Comparison of ENCODE assay signal across 19 mouse cellular contexts in the genomic region with DNA sequence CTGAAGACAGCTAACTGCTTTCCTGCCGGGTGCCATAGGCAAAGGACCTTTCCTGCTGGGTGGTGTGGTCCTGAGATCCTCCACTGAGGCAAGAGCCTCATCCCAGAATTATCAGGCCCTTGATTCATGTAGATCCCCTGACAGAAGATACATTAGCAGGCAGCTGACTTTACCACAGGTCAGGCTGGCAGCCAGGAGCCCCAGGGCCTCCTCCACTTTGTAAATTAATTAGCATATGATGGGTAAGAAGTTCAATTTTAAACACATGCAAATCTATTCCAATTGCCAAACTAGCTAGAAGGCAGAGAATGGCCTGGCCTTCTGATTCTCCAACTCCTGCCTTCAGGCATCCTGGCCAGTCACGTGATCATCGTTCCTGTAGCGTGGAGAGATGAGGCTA. TPM values are rescaled to one million over a fixed set of nuclear protein-coding genes. Genes with fewer than 3 reads are reported as not detected.
"Had no signal": no experiment of that assay in that cellular context is flagged by ENCODE, and none has a peak within 500 bp of the region (broad histone marks: within the 10 kb centered on the region; RNA-seq: fewer than 3 reads in every experiment).

No protein-coding gene starts in this region.

- DNase-seq: kidney, postnatal 36 days; liver; liver, embryonic 13.5 days; liver, postnatal 0 days; lung, postnatal 14 days; right cerebral cortex, postnatal 4 days; spleen, adult 18-20 months; thymus, adult 18-20 months; thymus, postnatal 14 days had no signal

- H3K4me3 ChIP-seq: limb, embryonic 12.5 days; liver, embryonic 13.5 days; lung, embryonic 15.5 days; megakaryocyte, embryonic 14.5 days; midbrain, embryonic 15.5 days; neural tube, embryonic 12.5 days had no signal

- H3K27ac ChIP-seq: limb, embryonic 12.5 days; liver, embryonic 13.5 days; lung, embryonic 15.5 days; macrophage; midbrain, embryonic 15.5 days; neural tube, embryonic 12.5 days had no signal

- H3K4me1 ChIP-seq: limb, embryonic 12.5 days; liver, embryonic 13.5 days; lung, embryonic 15.5 days; megakaryocyte, embryonic 14.5 days; midbrain, embryonic 15.5 days; neural tube, embryonic 12.5 days had no signal

- H3K9ac ChIP-seq: limb, embryonic 12.5 days; liver, embryonic 13.5 days; liver, postnatal 0 days; lung, embryonic 15.5 days; midbrain, embryonic 15.5 days; neural tube, embryonic 12.5 days had no signal

- H3K36me3 ChIP-seq: limb, embryonic 12.5 days; liver, embryonic 13.5 days; lung, embryonic 15.5 days; midbrain, embryonic 15.5 days; neural tube, embryonic 12.5 days had no signal

- H3K4me2 ChIP-seq: limb, embryonic 12.5 days; liver, embryonic 13.5 days; lung, embryonic 15.5 days; midbrain, embryonic 11.5 days; midbrain, embryonic 15.5 days; neural tube, embryonic 12.5 days had no signal

- H3K27me3 ChIP-seq: limb, embryonic 12.5 days; liver, embryonic 13.5 days; lung, embryonic 15.5 days; megakaryocyte, embryonic 14.5 days; midbrain, embryonic 15.5 days; neural tube, embryonic 12.5 days had no signal

- ATAC-seq: liver, postnatal 0 days; midbrain, embryonic 15.5 days had no signal

- H3K9me3 ChIP-seq: limb, embryonic 12.5 days; lung, embryonic 15.5 days; midbrain, embryonic 15.5 days; neural tube, embryonic 12.5 days had no signal

RNA-seq across cellular contexts. Expression of a gene that starts 56.2 kb away (rescaled TPM):
- total RNA-seq: layer of hippocampus, adult 18-20 months; monocyte, adult 5-6 weeks; neutrophil, adult 5-6 weeks had no signal
- polyA plus RNA-seq: liver, embryonic 13.5 days; macrophage had no signal
